Mouse (Mus musculus) C2C12 (cell line): ENCODE results near the gene Ankdd1a. TPM values are rescaled to one million over a fixed set of nuclear protein-coding genes. Genes with fewer than 3 reads are reported as not detected.

Experiments used
- H3K27me3 ChIP-seq: one replicate; pipeline ENCODE4 v1.6.1; 2011; ENCODE audit not compliant: control insufficient read depth, insufficient read depth, insufficient read length
- H3K36me3 ChIP-seq: one replicate; pipeline ENCODE4 v1.6.1; 2011; ENCODE audit not compliant: control insufficient read depth, insufficient read depth
- H3K4me3 ChIP-seq: one replicate; pipeline ENCODE4 v1.5.1; 2011; ENCODE audit warnings: mild to moderate bottlenecking, control low read depth; ENCODE audit not compliant: poor library complexity, insufficient read depth, severe bottlenecking
- H3K79me2 ChIP-seq: one replicate; pipeline ENCODE4 v1.6.1; 2011; ENCODE audit not compliant: control insufficient read depth, insufficient read depth
- H3K79me3 ChIP-seq: one replicate; pipeline ENCODE4 v1.6.1; 2011; ENCODE audit warnings: low read depth, control low read depth
- H3ac ChIP-seq: one replicate; pipeline ENCODE3; 2011; ENCODE audit warnings: low read depth; ENCODE audit not compliant: control insufficient read depth, insufficient read length
- CEBPB ChIP-seq: IDR thresholded peaks from one replicate; pipeline ENCODE4 v1.6.1; 2011; ENCODE audit warnings: low read depth, mild to moderate bottlenecking, control low read depth, moderate library complexity
- CTCF ChIP-seq: IDR thresholded peaks from one replicate; pipeline ENCODE4 v1.5.1; 2011; ENCODE audit not compliant: control insufficient read depth, insufficient read depth, insufficient read length
- FOSL1 ChIP-seq: IDR thresholded peaks from one replicate; pipeline ENCODE4 v1.8.0; 2011; ENCODE audit warnings: mild to moderate bottlenecking, low read length; ENCODE audit not compliant: poor library complexity, insufficient read depth, severe bottlenecking
- MAX ChIP-seq: IDR thresholded peaks from one replicate; pipeline ENCODE4 v1.6.1; 2011; ENCODE audit warnings: mild to moderate bottlenecking, control low read depth
- MYOD1 ChIP-seq: IDR thresholded peaks from one replicate; pipeline ENCODE4 v1.6.1; 2011; ENCODE audit warnings: low read depth; ENCODE audit not compliant: control insufficient read depth, insufficient read length
- MYOG ChIP-seq: IDR thresholded peaks from one replicate; pipeline ENCODE4 v1.6.1; 2011; ENCODE audit not compliant: control insufficient read depth, insufficient read length; ENCODE audit errors: extremely low read depth
- USF1 ChIP-seq: IDR thresholded peaks from one replicate; pipeline ENCODE4 v1.6.1; 2011; ENCODE audit warnings: low read depth, mild to moderate bottlenecking, control low read depth, moderate library complexity
- polyA plus RNA-seq: library from polyadenylated mRNA; unstranded; fragments of >200 nt; fragmentation: generic; extraction: Trizol; gene quantifications from one replicate; pipeline ENCODE4 v1.2.1, GENCODE M21; 2012; ENCODE audit warnings: missing spikeins

The Ankdd1a gene
- polyA plus RNA-seq, 1 experiment: not detected

DNA sequence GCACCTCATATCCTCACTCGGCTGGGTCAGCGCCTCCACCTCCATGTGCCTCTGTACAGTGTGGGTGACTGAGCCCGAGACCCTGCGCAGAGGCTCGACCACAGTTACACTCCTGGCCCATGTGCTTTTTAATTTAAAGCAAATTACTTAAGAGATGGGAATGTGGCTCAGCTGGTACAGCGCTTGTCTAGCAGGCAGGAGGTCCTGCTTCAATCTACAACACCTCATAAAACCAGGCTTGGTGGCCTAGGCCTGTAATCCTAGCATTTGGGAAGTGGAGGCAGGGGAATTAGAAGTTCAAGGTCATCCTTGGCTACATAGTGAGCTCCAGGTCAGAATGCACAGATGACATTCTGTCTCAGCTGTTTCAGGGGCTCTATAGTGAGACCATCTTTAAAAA lies 38.8 kb upstream of the Ankdd1a start:
- Histone ChIP-seq H3K4me3 (no peak overlapping the region), H3K79me3 (no peaks in the 10 kb centered on the region), H3K79me2 (peaks cover 12% of the 10 kb centered on the region), H3K36me3 (peaks cover 62% of the 10 kb centered on the region), H3K27me3 (no peaks in the 10 kb centered on the region), H3ac (no peak overlapping the region)
- TF ChIP-seq USF1 (no peak), CEBPB (no peak), MYOD1 (no peak), FOSL1 (no peak), MYOG (no peak), MAX (no peak), CTCF (no peak)

DNA sequence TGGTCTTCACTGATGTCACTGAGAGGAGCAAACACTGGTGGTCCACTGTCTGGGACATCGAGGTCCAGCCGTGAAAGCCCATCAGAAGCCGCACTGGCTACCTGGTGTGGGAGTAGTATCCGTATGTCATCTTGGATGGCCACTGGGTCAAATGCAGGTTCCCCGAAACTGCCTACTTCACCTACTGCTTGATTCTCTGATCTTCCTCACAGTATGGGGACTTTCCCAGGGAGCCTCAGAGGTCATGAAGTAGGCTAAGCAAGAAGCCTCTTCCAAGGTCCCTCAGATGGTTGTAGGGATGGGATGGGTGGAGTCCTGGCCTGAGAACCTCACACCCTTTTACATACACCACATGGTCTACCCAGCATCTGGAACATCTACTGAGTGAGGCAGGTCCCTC lies 37.0 kb upstream of the Ankdd1a start:
- H3K36me3 ChIP-seq: peaks cover 61% of the 10 kb centered on the region
- peaks cover 12% of the 10 kb centered on the region for H3K79me2 ChIP-seq
- H3K27me3 ChIP-seq: no peaks in the 10 kb centered on the region
- H3K79me3 ChIP-seq: no peaks in the 10 kb centered on the region
- TF ChIP-seq USF1 (no peak), MYOD1 (no peak)
- no peak overlapping the region for H3ac ChIP-seq
- H3K4me3 ChIP-seq: no peak overlapping the region

DNA sequence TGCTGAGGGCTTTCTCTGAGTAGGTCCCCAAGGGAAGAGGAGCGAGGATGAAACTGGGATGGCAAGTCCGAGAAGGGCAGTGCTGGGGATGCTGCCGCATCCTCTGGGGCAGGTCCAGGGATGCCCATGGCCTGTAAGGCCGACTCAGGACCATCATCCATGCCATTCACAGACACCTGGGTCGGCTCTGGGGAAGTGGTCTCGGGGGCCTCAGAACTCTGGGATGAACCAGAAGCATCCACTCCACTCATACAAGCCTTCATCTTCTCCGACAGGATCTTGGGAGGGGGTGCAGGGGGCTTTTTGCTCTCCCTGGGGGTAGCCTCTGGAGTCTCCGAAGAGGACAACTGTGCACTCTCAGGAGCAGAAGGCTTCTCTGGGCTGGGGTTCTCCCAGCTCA lies 36.4 kb upstream of the Ankdd1a start:
- H3K79me2 ChIP-seq: peaks cover 8% of the 10 kb centered on the region
- no peaks in the 10 kb centered on the region for H3K79me3 ChIP-seq
- peaks cover 57% of the 10 kb centered on the region for H3K36me3 ChIP-seq
- TF ChIP-seq MYOG (no peak), USF1 (no peak), MAX (no peak), CTCF (no peak), FOSL1 (no peak), MYOD1 (no peak), CEBPB (no peak)
- no peak overlapping the region for H3ac ChIP-seq
- H3K27me3 ChIP-seq: no peaks in the 10 kb centered on the region
- H3K4me3 ChIP-seq: no peak overlapping the region

DNA sequence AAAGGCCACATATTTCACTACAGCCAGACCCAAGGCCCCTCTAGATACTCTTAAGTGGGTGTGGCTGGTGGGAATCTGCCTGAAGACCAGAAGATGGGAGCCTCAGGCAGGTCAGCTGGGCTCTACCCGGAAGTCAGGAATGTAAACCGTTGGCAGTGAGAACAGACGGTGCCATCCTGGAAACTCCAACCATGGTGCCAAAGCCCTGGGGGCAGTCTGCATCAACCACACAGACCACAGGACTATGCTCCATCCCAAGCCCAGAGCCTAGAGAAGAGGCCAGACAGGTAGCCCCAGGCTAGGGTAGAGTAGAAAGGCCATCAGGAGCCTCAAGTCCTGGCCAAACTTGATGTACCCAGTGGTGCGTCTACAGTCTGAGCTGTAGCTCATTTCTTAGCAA lies 35.6 kb upstream of the Ankdd1a start:
- no peak overlapping the region for H3K4me3 ChIP-seq
- peaks cover 57% of the 10 kb centered on the region for H3K36me3 ChIP-seq
- no peaks in the 10 kb centered on the region for H3K79me3 ChIP-seq
- H3K79me2 ChIP-seq: peaks cover 1% of the 10 kb centered on the region
- no peaks in the 10 kb centered on the region for H3K27me3 ChIP-seq
- no peak for TF ChIP-seq FOSL1
- no peak for TF ChIP-seq MYOG
- TF ChIP-seq CEBPB: no peak
- no peak for TF ChIP-seq MYOD1
- TF ChIP-seq USF1: no peak
- TF ChIP-seq MAX: no peak
- TF ChIP-seq CTCF: no peak
- H3ac ChIP-seq: no peak overlapping the region

DNA sequence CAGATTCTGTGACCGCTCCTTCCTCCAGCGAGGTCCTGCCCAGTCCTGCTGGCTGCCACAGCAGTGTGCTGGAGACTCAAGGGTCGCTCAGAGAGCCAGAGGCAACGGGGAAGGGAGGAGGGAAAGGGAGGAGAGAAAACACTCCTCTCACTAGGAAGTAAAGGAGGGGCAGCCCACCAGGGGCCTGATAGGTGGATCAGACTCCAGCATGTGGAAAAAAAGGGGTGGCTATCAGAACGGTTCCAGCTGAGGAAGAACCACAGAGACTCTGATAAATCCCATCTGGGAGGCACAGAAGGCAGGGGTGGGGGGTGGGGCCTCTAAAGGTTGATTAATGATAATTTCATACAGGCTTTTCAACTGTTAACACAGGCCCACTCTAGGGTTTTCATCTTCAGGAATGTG lies 35.0 kb upstream of the Ankdd1a start:
- no peak for TF ChIP-seq CTCF
- TF ChIP-seq MAX: no peak
- TF ChIP-seq MYOG: no peak
- no peak for TF ChIP-seq USF1
- no peak for TF ChIP-seq MYOD1
- TF ChIP-seq FOSL1: no peak
- TF ChIP-seq CEBPB: no peak
- no peak overlapping the region for H3ac ChIP-seq
- peaks cover 51% of the 10 kb centered on the region for H3K36me3 ChIP-seq
- no peaks in the 10 kb centered on the region for H3K27me3 ChIP-seq
- H3K4me3 ChIP-seq: no peak overlapping the region
- no peaks in the 10 kb centered on the region for H3K79me2 ChIP-seq
- H3K79me3 ChIP-seq: no peaks in the 10 kb centered on the region

- Histone ChIP-seq H3ac (no peak overlapping the region), H3K36me3 (peaks cover 32% of the 10 kb centered on the region), H3K79me2 (no peaks in the 10 kb centered on the region), H3K4me3 (no peak overlapping the region), H3K27me3 (no peaks in the 10 kb centered on the region), H3K79me3 (no peaks in the 10 kb centered on the region)
- TF ChIP-seq CEBPB: no peak
- TF ChIP-seq USF1: no peak
- TF ChIP-seq MYOD1: no peak
- no peak for TF ChIP-seq CTCF
- no peak for TF ChIP-seq FOSL1
- TF ChIP-seq MYOG: no peak
- TF ChIP-seq MAX: no peak
Observed at GRCm38 (mm10) chr9:65552711-65553110, 32.7 kb upstream of the Ankdd1a start.
